Mouse (Mus musculus): ENCODE measurements around the gene Pbsn. TPM values are rescaled to one million over a fixed set of nuclear protein-coding genes. Genes with fewer than 3 reads are reported as not detected.
A peak's percentile ranks its signal among the peaks of the same experiment; 100 is the strongest.
"Not testable (repeated sequence)": the region's sequence is repeated elsewhere in the genome, so short reads cannot be mapped to it uniquely, and the experiment has no call there.

Pbsn gene
- polyA plus RNA-seq (2012; ENCODE audit: insufficient read depth, insufficient read length, missing spikeins): not detected in 2 replicates

GRCm38 (mm10) chrX:77853523-77853922 lies at the start of gene Pbsn:
Gene Pbsn (minus strand): TSS chrX:77853623.
- TF ChIP-seq POLR2A (IDR thresholded peaks at IDR 0.05; ENCODE audit: borderline replicate concordance, low read depth, low read length) (no peak), CTCF (IDR thresholded peaks at IDR 0.05; ENCODE audit: low read depth, low read length) (no peak)
- H3K4me1 ChIP-seq (ENCODE audit: control insufficient read depth, insufficient read depth, low read length): no peaks in the 10 kb centered on the region

GRCm38 (mm10) chrX:77880033-77880432 lies 26.6 kb upstream of the Pbsn start:
- H3K4me1 ChIP-seq (ENCODE audit: control insufficient read depth, insufficient read depth, low read length); H3K27ac ChIP-seq (ENCODE audit: insufficient read depth, low read depth, low read length); H3K4me3 ChIP-seq (ENCODE audit: insufficient read depth, low read length): not testable (repeated sequence)

More at GRCm38 (mm10) chrX:77853523-77853922, at the start of gene Pbsn:
- Histone ChIP-seq H3K27ac (ENCODE audit: insufficient read depth, low read depth, low read length) (no peak within 1 kb of the TSS), H3K4me3 (ENCODE audit: insufficient read depth, low read length) (no peak within 1 kb of the TSS)

GRCm38 (mm10) chrX:77864458-77864857 lies 11.0 kb upstream of the Pbsn start, which contains the start of gene Gm14744:
Gene Gm14744 (plus strand): TSS chrX:77864758.
- H3K4me3 ChIP-seq (ENCODE audit: insufficient read depth, low read length); H3K27ac ChIP-seq (ENCODE audit: insufficient read depth, low read depth, low read length); H3K4me1 ChIP-seq (ENCODE audit: control insufficient read depth, insufficient read depth, low read length): not testable (repeated sequence)

GRCm38 (mm10) chrX:77812031-77812430 lies 41.4 kb downstream of the Pbsn start:
- TF ChIP-seq POLR2A (IDR thresholded peaks at IDR 0.05; ENCODE audit: borderline replicate concordance, low read depth, low read length) (no peak), CTCF (IDR thresholded peaks at IDR 0.05; ENCODE audit: low read depth, low read length) (no peak)
- Histone ChIP-seq H3K27ac (ENCODE audit: insufficient read depth, low read depth, low read length) (no peak overlapping the region), H3K4me1 (ENCODE audit: control insufficient read depth, insufficient read depth, low read length) (no peaks in the 10 kb centered on the region), H3K4me3 (ENCODE audit: insufficient read depth, low read length) (no peak overlapping the region)

- H3K27ac ChIP-seq (ENCODE audit: insufficient read depth, low read depth, low read length): peak overlapping the region; percentile 81
- peak overlapping the region; percentile 79 for H3K4me3 ChIP-seq (ENCODE audit: insufficient read depth, low read length)
- H3K4me1 ChIP-seq (ENCODE audit: control insufficient read depth, insufficient read depth, low read length): no peaks in the 10 kb centered on the region
- 0 out of 2 replicates have a peak, but pooled peaks have one; percentile 45 for TF ChIP-seq CTCF (IDR thresholded peaks at IDR 0.05; ENCODE audit: low read depth, low read length)
- TF ChIP-seq POLR2A (IDR thresholded peaks at IDR 0.05; ENCODE audit: borderline replicate concordance, low read depth, low read length): no peak
Measured at GRCm38 (mm10) chrX:77810608-77811206, 42.7 kb downstream of the Pbsn start.

- TF ChIP-seq POLR2A (IDR thresholded peaks at IDR 0.05; ENCODE audit: borderline replicate concordance, low read depth, low read length) (no peak), CTCF (IDR thresholded peaks at IDR 0.05; ENCODE audit: low read depth, low read length) (peak; percentile 55)
Measured at GRCm38 (mm10) chrX:77808602-77809001, 44.8 kb downstream of the Pbsn start.

GRCm38 (mm10) chrX:77802293-77802692 lies 51.1 kb downstream of the Pbsn start:
- Histone ChIP-seq H3K4me1 (ENCODE audit: control insufficient read depth, insufficient read depth, low read length) (peaks cover 36% of the 10 kb centered on the region), H3K27ac (ENCODE audit: insufficient read depth, low read depth, low read length) (peak overlapping the region; percentile 94), H3K4me3 (ENCODE audit: insufficient read depth, low read length) (no peak overlapping the region)
- TF ChIP-seq CTCF (IDR thresholded peaks at IDR 0.05; ENCODE audit: low read depth, low read length) (no peak), POLR2A (IDR thresholded peaks at IDR 0.05; ENCODE audit: borderline replicate concordance, low read depth, low read length) (no peak)

More at GRCm38 (mm10) chrX:77808602-77809001, 44.8 kb downstream of the Pbsn start:
- no peak overlapping the region for H3K4me3 ChIP-seq (ENCODE audit: insufficient read depth, low read length)
- H3K27ac ChIP-seq (ENCODE audit: insufficient read depth, low read depth, low read length): no peak overlapping the region
- H3K4me1 ChIP-seq (ENCODE audit: control insufficient read depth, insufficient read depth, low read length): peaks cover 2% of the 10 kb centered on the region; the same call in 1 of the 2 replicates

GRCm38 (mm10) chrX:77801543-77801942 lies 51.9 kb downstream of the Pbsn start:
- Histone ChIP-seq H3K4me1 (ENCODE audit: control insufficient read depth, insufficient read depth, low read length) (peaks cover 37% of the 10 kb centered on the region), H3K27ac (ENCODE audit: insufficient read depth, low read depth, low read length) (peak overlapping the region; percentile 94), H3K4me3 (ENCODE audit: insufficient read depth, low read length) (no peak overlapping the region)

GRCm38 (mm10) chrX:77799554-77799953 lies 53.9 kb downstream of the Pbsn start:
- no peak overlapping the region for H3K4me3 ChIP-seq (ENCODE audit: insufficient read depth, low read length)
- H3K27ac ChIP-seq (ENCODE audit: insufficient read depth, low read depth, low read length): no peak overlapping the region
- no peak for TF ChIP-seq POLR2A (IDR thresholded peaks at IDR 0.05; ENCODE audit: borderline replicate concordance, low read depth, low read length)
- TF ChIP-seq CTCF (IDR thresholded peaks at IDR 0.05; ENCODE audit: low read depth, low read length): no peak

More at GRCm38 (mm10) chrX:77801543-77801942, 51.9 kb downstream of the Pbsn start:
- TF ChIP-seq POLR2A (IDR thresholded peaks at IDR 0.05; ENCODE audit: borderline replicate concordance, low read depth, low read length) (no peak), CTCF (IDR thresholded peaks at IDR 0.05; ENCODE audit: low read depth, low read length) (no peak)

GRCm38 (mm10) chrX:77797801-77798200 lies 55.6 kb downstream of the Pbsn start:
- H3K4me3 ChIP-seq (ENCODE audit: insufficient read depth, low read length): no peak overlapping the region
- peaks cover 48% of the 10 kb centered on the region for H3K4me1 ChIP-seq (ENCODE audit: control insufficient read depth, insufficient read depth, low read length)
- H3K27ac ChIP-seq (ENCODE audit: insufficient read depth, low read depth, low read length): peak overlapping the region; percentile 45; the same call in 1 of the 2 replicates
- TF ChIP-seq CTCF (IDR thresholded peaks at IDR 0.05; ENCODE audit: low read depth, low read length) (no peak), POLR2A (IDR thresholded peaks at IDR 0.05; ENCODE audit: borderline replicate concordance, low read depth, low read length) (no peak)

More at GRCm38 (mm10) chrX:77799554-77799953, 53.9 kb downstream of the Pbsn start:
- peaks cover 35% of the 10 kb centered on the region for H3K4me1 ChIP-seq (ENCODE audit: control insufficient read depth, insufficient read depth, low read length)
